Mouse (Mus musculus) intestine, embryonic 14.5 days (tissue): Measurements from ENCODE around the gene E2f6. TPM values are rescaled to one million over a fixed set of nuclear protein-coding genes. Genes with fewer than 3 reads are reported as not detected.

Experiments used
- ATAC-seq: fragments of 200-750 bp; cut with Nextera tagmentation; replicated peaks from 2 replicates; pipeline ENCODE4 v1.8.0; 2017; ENCODE audit warnings: low read depth, moderate number of reproducible peaks, moderate TSS enrichment, moderate library complexity; ENCODE audit not compliant: low FRiP score, low TSS enrichment
- DNase-seq: peaks from one replicate; pipeline ENCODE4 v3.0.0-alpha.2; 2018; ENCODE audit warnings: low spot score
- H3K27ac ChIP-seq: fragments of 300-500 bp; sonication (generic); 2 replicates; pipeline ENCODE4 v1.5.1; 2014; ENCODE audit warnings: low read depth, mild to moderate bottlenecking, control low read depth
- H3K27me3 ChIP-seq: fragments of 300-500 bp; sonication (generic); replicated peaks from 2 replicates; pipeline ENCODE4 v1.6.1; 2014; ENCODE audit warnings: low read length, control low read depth; ENCODE audit not compliant: control insufficient read depth, insufficient read depth
- H3K36me3 ChIP-seq: fragments of 300-500 bp; sonication (generic); 2 replicates; pipeline ENCODE4 v1.6.1; 2014; ENCODE audit warnings: low read length, control low read depth; ENCODE audit not compliant: control insufficient read depth, insufficient read depth
- H3K4me1 ChIP-seq: fragments of 300-500 bp; sonication (generic); replicated peaks from 2 replicates; pipeline ENCODE4 v1.6.1; 2014; ENCODE audit warnings: low read length, control low read depth, mixed read lengths; ENCODE audit not compliant: control insufficient read depth, insufficient read depth
- H3K4me2 ChIP-seq: fragments of 300-500 bp; sonication (generic); 2 replicates; pipeline ENCODE4 v1.6.1; 2014; ENCODE audit warnings: low read length
- H3K4me3 ChIP-seq: fragments of 300-500 bp; sonication (generic); 2 replicates; pipeline ENCODE4 v1.5.1; 2014; ENCODE audit warnings: low read depth, low read length, control low read depth, mixed read lengths
- H3K9ac ChIP-seq: fragments of 300-500 bp; sonication (generic); 2 replicates; pipeline ENCODE4 v1.6.1; 2014; ENCODE audit warnings: mild to moderate bottlenecking, low read length
- H3K9me3 ChIP-seq: fragments of 300-500 bp; sonication (generic); 2 replicates; pipeline ENCODE4 v1.6.1; 2016; ENCODE audit warnings: low read length, control low read depth; ENCODE audit not compliant: control insufficient read depth
- whole genome bisulfite sequencing: fragments of 180-500 bp; shearing (Covaris S2); extraction: QIAGEN DNeasy Blood & Tissue Kit; methylation state at CpG from one replicate; pipeline ENCODE4 v1.1.7; 2014; 5-methylcytosine and 5-hydroxymethylcytosine counted together
- polyA plus RNA-seq: library from polyadenylated mRNA; unstranded; fragments of >200 nt; fragmentation: Nextera tagmentation; extraction: Ambion mirVana; gene quantifications from 2 replicates; pipeline ENCODE4 v1.2.1, GENCODE M21; 2014

E2f6 gene
- polyA plus RNA-seq, 1 experiment from 2014 or later: 50.8 TPM

DNA sequence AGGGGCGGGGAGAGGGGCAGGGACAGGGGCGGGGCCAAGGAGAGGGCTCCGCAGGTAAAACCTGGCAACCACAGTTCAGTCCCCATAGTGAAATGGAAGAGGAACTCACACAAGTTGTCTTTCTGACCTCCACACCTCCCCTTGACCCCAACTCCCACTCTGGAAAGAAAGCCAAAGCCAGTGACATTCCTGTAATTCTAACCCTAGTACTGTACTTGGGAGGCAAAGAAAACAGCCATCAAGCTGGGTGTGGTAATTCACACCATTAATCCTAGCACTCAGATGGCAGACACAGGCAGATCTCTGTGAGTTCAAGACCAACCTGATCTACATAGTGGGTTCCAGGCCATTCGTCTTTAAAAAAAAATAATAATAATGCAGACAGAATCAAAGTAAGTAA lies 17.4 kb upstream of the E2f6 start:
- 78% methylated on average over 4 of the region's 4 CpGs for WGBS
- H3K4me3 ChIP-seq: no peak overlapping the region
- DNase-seq (no peak), ATAC-seq (no peak)
- no peaks in the 10 kb centered on the region for H3K4me1 ChIP-seq
- no peaks in the 10 kb centered on the region for H3K36me3 ChIP-seq
- H3K9me3 ChIP-seq: no peaks in the 10 kb centered on the region
- no peak overlapping the region for H3K27ac ChIP-seq
- no peak overlapping the region for H3K4me2 ChIP-seq
- H3K9ac ChIP-seq: no peak overlapping the region
- H3K27me3 ChIP-seq: no peaks in the 10 kb centered on the region

DNA sequence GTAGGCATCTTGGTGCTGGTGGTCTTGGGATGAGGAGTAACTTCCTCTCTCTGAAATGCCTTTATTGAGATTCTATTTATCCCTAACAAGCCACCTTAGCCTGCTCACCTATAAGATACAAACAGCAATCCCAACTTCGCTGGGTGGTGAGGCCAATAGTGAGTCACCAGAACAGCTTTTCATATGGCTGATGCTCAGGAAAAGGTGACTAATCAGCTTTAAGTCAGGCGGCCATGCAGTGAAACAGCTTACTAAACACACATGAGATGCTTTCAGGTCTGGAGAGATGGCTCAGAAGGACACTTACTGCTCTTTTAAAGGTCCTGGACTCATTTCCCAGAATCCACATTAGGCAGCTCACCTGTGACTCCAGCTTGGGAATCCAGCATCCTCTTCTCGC lies 15.0 kb upstream of the E2f6 start:
- Histone ChIP-seq H3K4me2 (no peak overlapping the region), H3K9ac (no peak overlapping the region), H3K27ac (no peak overlapping the region), H3K9me3 (no peaks in the 10 kb centered on the region), H3K4me1 (no peaks in the 10 kb centered on the region; the same call in 1 of the 2 replicates), H3K36me3 (no peaks in the 10 kb centered on the region), H3K4me3 (no peak overlapping the region), H3K27me3 (no peaks in the 10 kb centered on the region)
- 92% methylated on average over 3 of the region's 3 CpGs for WGBS
- no peak for DNase-seq
- ATAC-seq: no peak

DNA sequence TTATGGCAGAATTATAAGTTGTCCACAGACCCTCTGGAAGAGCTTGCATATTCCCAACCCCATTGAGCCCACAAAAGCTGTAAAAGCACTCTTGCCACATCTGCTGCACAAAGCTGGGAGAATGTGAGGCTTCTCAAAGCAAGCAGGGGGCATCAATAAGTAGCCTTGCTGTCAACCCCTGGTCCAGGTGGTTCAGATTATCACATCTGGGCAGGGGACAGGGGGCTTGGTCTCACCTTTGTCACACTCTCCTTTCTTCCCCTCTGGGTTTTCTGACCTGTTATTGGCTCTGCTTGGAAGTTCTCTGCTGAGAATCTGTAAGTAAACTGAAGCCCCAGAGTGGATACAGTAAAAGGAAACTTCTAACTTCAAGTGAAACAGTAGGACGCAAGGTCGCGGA lies 11.9 kb upstream of the E2f6 start:
- 52% methylated on average over 3 of the region's 3 CpGs for WGBS
- Histone ChIP-seq H3K4me3 (no peak overlapping the region), H3K4me1 (no peaks in the 10 kb centered on the region; the same call in 1 of the 2 replicates), H3K36me3 (no peaks in the 10 kb centered on the region), H3K9ac (no peak overlapping the region), H3K27me3 (no peaks in the 10 kb centered on the region), H3K27ac (no peak overlapping the region), H3K4me2 (peak overlapping the region; percentile 87), H3K9me3 (no peaks in the 10 kb centered on the region)
- no peak for ATAC-seq
- DNase-seq: no peak

DNA sequence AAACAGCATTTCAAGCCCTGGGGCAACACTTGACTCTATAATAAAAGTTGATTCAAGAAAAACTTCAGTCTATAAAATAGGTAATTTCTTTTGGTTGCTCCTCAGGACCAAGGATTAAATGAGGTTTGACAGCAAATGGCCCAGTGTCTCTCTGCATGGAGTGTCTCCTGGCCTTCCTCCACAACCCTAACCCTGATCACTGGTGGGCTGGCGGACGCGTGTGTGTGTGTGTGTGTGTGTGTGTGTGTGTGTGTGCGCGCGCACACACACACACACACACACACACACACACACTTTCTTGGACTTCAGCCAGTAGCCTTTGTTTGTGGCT lies 10.9 kb upstream of the E2f6 start:
- Histone ChIP-seq H3K9me3 (no peaks in the 10 kb centered on the region), H3K27ac (no peak overlapping the region), H3K9ac (peak overlapping the region; percentile 40), H3K27me3 (no peaks in the 10 kb centered on the region), H3K4me1 (no peaks in the 10 kb centered on the region; the same call in 1 of the 2 replicates), H3K4me2 (peak overlapping the region; percentile 87), H3K36me3 (no peaks in the 10 kb centered on the region), H3K4me3 (peak overlapping the region; percentile 43)
- 19% methylated on average over 6 of the region's 6 CpGs for WGBS
- ATAC-seq: 0 out of 2 replicates have a peak, but pooled peaks have one; percentile 3
- DNase-seq: no peak

DNA sequence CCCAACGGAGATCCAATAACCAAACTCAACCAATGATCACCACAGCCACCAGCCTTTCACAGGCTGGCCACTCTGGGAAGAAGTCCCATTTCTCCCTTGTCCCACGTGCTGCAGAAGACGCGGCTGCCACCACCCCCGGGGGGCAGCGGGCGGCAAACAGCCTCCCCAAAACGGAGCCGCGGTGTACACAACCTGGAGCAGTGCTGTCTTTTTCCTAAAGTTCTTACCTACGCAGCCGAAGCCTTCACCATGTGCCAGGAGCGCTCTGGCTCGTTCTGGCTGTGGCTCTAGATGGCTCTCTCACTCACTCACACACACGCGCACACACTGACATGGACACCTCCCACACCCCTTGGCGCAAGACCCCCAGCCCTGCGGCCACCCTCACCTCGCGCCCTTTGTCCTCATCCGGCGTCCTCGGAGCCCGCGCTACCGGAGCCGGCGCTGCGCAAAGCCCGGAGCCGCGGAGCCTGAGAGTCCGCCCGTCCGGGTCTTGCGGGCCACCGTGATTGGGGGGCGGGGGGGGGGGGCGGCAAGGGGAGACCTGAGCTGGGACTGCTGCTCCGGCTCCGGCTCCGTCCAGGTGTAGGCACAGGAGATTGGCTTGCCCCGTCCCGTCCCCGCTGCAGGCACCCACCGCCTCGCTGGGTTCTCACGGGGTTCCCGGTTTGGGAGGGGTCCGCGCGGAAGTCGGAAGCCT lies 10.4 kb upstream of the E2f6 start, which contains the start of gene Greb1:
Greb1 (minus strand) TSS at position 628 of the 700 bp plus-strand sequence.
- peak within 1 kb of the TSS; percentile 43 for H3K4me3 ChIP-seq
- peak within 1 kb of the TSS; percentile 40 for H3K9ac ChIP-seq
- no peaks in the 10 kb centered on the region for H3K9me3 ChIP-seq
- WGBS: under 1% methylated on average over 53 of the region's 53 CpGs
- peak; percentile 83 for ATAC-seq
- DNase-seq: peak; percentile 82
- no peaks in the 10 kb centered on the region; the same call in 1 of the 2 replicates for H3K4me1 ChIP-seq
- peak within 1 kb of the TSS; percentile 87 for H3K4me2 ChIP-seq
- H3K36me3 ChIP-seq: no peaks in the 10 kb centered on the region
- no peaks in the 10 kb centered on the region for H3K27me3 ChIP-seq
- H3K27ac ChIP-seq: peak within 1 kb of the TSS; percentile 2; the same call in 1 of the 2 replicates

DNA sequence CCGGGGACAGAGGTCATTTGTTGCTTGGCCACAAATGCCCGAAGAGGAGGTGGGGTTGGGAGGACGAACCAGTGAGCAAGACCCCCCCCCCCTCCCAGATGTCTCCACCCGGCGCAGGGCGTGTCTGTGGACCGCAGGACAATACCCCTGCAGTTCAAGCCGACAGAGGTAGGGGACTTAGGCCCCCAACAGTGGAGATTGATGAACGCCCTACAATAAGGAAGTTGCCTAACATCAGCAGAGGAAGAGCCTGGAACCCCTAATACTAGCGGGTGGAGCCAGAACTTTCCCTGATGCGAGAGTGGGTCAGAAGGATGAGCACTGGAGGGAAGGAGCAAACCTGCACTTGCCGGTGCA lies 9.8 kb upstream of the E2f6 start:
- Histone ChIP-seq H3K9ac (peak overlapping the region; percentile 40), H3K4me1 (no peaks in the 10 kb centered on the region; the same call in 1 of the 2 replicates), H3K36me3 (no peaks in the 10 kb centered on the region), H3K27me3 (no peaks in the 10 kb centered on the region), H3K4me3 (peak overlapping the region; percentile 43), H3K27ac (0 out of 2 replicates have a peak overlapping the region, but pooled peaks have one; percentile 2), H3K4me2 (peak overlapping the region; percentile 87), H3K9me3 (no peaks in the 10 kb centered on the region)
- ATAC-seq: peak; percentile 75
- no peak for DNase-seq
- WGBS: under 1% methylated on average over 12 of the region's 12 CpGs

DNA sequence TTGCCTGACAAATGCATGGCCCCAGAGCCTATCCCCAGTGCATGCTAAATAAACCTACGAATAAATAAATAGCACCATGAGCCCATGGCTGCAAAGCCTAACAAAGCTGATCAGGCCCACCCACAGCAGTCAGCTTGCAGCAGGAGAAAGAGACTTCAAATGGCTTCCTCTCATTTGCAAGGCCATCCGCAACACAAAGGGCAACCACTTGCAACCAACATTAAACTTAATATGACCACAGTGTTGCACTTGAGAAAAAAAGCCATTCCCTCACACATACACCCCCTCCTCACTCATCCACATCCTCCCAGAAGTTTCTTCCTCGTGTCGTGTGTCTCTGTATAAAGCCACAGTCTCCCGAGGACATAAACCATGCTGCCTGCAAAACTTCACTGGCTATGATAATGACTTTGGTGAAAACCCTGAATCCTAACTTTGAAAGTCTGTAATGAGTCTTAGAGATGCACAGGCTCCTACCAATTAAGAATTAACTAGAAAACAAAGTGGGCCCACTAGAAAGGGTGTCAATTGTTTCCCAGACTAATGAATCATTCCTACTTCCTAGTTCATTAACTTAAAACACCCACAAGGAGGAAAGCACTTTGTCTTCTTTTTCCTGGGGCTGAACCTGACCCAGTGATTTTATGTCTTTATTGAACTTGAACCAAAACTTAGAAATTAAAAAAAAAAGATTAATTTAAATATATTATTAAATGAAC lies 7.4 kb upstream of the E2f6 start:
- WGBS: 36% methylated on average over 5 of the region's 5 CpGs
- Histone ChIP-seq H3K4me2 (no peak overlapping the region), H3K4me1 (no peaks in the 10 kb centered on the region; the same call in 1 of the 2 replicates), H3K36me3 (no peaks in the 10 kb centered on the region), H3K9me3 (no peaks in the 10 kb centered on the region), H3K27ac (no peak overlapping the region), H3K27me3 (peaks cover 7% of the 10 kb centered on the region), H3K4me3 (no peak overlapping the region), H3K9ac (no peak overlapping the region)
- ATAC-seq: no peak
- no peak for DNase-seq

DNA sequence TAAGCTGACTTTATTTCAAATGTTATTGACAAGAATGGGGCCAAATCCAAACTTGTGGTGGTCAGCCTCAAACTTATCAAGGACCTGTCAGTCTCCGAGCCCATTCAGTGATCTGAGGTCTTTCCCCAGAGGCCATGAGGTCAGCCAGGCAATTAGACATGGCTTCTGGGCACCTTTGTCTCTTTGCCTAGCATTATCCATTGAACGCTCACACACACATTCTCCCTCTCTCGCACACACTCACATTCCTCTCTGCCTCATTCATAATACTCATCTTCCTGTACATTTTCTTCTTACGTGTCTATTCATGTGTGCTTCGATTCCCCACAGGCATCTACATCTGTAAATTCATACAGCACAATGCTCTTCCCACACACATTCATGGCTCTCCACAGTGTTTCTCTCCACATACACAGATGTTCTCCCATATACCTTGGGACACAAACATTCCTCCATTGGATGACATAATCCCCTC lies 6.8 kb upstream of the E2f6 start:
- H3K9ac ChIP-seq: no peak overlapping the region
- ATAC-seq: no peak
- H3K4me1 ChIP-seq: no peaks in the 10 kb centered on the region
- no peak for DNase-seq
- H3K9me3 ChIP-seq: no peaks in the 10 kb centered on the region
- no peak overlapping the region for H3K27ac ChIP-seq
- WGBS: 53% methylated on average over 5 of the region's 5 CpGs
- no peak overlapping the region for H3K4me3 ChIP-seq
- no peak overlapping the region for H3K4me2 ChIP-seq
- H3K36me3 ChIP-seq: no peaks in the 10 kb centered on the region
- H3K27me3 ChIP-seq: peaks cover 7% of the 10 kb centered on the region
